Mouse (Mus musculus): ENCODE measurements around the gene Upp2. TPM values are rescaled to one million over a fixed set of nuclear protein-coding genes. Genes with fewer than 3 reads are reported as not detected.

The Upp2 gene
- polyA plus RNA-seq, 1 experiment: 4.2 TPM

- 91% methylated on average over 5 of the region's 5 CpGs for WGBS
- no peak for DNase-seq (ENCODE audit: low read depth, low spot score)
These were observed 228.3 kb downstream of the Upp2 start for GRCm38 (mm10) chr2:58795432-58795831.

- DNase-seq (ENCODE audit: low read depth, low spot score): no peak
- 81% methylated on average over 4 of the region's 4 CpGs for WGBS
These were observed 230.4 kb downstream of the Upp2 start for GRCm38 (mm10) chr2:58797506-58797905.

GRCm38 (mm10) chr2:58799126-58799525, 232.0 kb downstream of the Upp2 start:
- 84% methylated on average over 9 of the region's 9 CpGs for WGBS
- no peak for DNase-seq (ENCODE audit: low read depth, low spot score)

- no peak for DNase-seq (ENCODE audit: low read depth, low spot score)
- 82% methylated on average over 5 of the region's 5 CpGs for WGBS
These were observed 232.5 kb downstream of the Upp2 start for GRCm38 (mm10) chr2:58799623-58800022.

GRCm38 (mm10) chr2:58812941-58813340, 245.8 kb downstream of the Upp2 start:
- 65% methylated on average over 2 of the region's 2 CpGs for WGBS
- DNase-seq (ENCODE audit: low read depth, low spot score): no peak

DNA sequence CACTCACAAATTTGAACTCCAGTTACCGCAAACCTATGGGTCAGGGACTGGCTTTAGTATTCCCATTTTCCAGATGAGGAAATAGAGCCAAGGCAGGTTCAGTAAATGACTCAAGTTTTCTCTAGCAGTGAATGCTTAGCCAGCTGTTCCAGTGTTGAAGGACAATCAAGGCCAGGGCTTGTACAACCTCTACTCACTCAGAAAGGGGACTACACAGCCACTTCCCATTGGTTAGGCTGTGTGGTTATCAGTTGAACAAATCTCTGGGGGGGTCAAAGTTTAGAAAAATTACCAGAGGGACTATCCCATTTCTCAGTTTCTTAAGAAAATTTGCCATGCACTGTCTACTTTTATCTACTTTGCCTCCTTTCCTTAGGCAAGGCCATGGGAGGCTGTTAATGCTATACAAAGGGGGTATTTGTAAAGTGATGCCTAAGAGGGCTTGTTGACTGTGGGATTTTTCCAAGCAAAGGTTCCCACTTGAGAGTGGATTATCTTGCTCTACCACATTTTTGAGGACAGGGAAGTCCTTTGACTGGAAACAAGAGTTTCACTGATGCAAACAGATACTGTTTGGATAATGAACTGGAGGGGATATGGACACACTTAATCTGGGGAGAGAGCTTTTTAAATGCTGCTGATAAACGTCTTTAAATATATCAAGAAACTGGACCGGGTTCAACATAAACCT, 262.0 kb downstream of the Upp2 start:
- DNase-seq (ENCODE audit: low read depth, low spot score): no peak
- 47% methylated on average over 3 of the region's 3 CpGs for WGBS

- WGBS: 24% methylated on average over 7 of the region's 7 CpGs
- DNase-seq (ENCODE audit: low read depth, low spot score): no peak
These were observed 263.1 kb downstream of the Upp2 start for GRCm38 (mm10) chr2:58829981-58830742.

GRCm38 (mm10) chr2:58832253-58832980, 265.3 kb downstream of the Upp2 start:
- DNase-seq (ENCODE audit: low read depth, low spot score): no peak
- 89% methylated on average over 20 of the region's 20 CpGs for WGBS

DNA sequence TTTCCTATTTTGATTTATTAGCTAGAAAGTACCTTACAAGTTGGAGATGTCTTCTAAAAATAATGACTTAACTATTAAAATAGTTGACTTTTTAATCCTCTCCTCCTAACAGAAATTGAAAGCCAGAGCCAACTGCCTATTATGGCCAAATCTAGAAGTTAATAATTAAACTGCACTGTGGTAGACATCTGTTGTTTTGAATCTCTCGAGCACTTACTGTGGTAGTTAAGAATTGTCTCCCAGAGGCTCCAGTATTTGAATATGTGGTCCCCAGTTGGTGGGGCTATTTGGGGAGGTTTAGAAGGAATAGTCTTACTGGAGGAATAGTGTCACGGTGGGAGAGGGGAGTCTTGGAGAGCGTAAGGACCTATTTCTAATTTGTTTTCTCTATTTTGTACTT, 273.9 kb downstream of the Upp2 start:
- WGBS: 32% methylated on average over 3 of the region's 3 CpGs
- no peak for DNase-seq (ENCODE audit: low read depth, low spot score)

DNA sequence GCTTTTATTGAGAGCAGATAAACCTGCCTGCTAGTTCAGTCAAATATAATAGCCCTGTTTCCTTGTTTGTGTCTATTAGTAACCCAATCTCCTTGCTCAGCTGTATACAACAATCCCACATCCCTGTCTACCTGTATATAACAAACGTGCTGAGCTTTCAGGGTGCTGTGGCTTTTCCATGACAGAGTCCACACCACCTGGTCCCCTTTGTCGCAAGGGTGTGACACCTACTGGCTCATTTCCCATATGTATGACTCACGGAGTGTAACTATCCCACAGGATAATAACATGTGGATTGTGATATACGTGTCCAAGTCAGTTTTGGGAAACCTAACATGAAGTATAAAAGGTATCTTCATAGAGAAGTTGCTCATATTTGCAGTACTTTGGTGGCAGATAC, 275.3 kb downstream of the Upp2 start:
- WGBS: 27% methylated on average over 4 of the region's 4 CpGs
- DNase-seq (ENCODE audit: low read depth, low spot score): peak; percentile 83

Other genes with a start within 250 kb of the Upp2 start
- gene Acvr1c, start 209.4 kb upstream of the Upp2 start, polyA plus RNA-seq (2012; rRNA removed): 0.64 and 2.3 TPM in 2 replicates
- gene Gm17409, start 97.2 kb upstream of the Upp2 start, polyA plus RNA-seq (2012; rRNA removed): not detected in 2 replicates
- 5.6 and 6.3 TPM in 2 replicates for gene Acvr1, start 141 bp upstream of the Upp2 start, polyA plus RNA-seq (2012; rRNA removed)